Mouse (Mus musculus): ENCODE data around the gene Zfand3. TPM values are rescaled to one million over a fixed set of nuclear protein-coding genes. Genes with fewer than 3 reads are reported as not detected.

The Zfand3 gene
- total RNA-seq, 1 experiment from 2014 or later: 61.7 TPM

DNA sequence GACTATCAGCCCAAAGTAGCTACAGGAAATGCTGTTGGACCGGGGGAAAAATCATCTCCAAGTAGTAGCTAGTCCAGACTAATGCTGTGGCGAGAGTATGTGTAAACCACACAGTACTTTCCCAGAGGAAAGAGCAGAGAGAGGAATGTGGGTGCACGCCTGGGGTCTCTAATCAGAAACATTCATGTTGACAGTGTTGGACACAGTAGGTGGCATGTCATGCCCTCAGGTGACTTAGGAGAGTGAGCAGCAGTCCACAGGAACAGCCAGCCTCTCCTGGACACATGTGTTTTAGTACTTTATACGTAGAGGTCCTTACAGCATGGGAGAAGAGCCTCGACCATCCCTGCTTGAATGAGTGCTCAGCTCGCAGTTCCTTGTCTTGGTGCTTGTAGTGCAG lies 159.3 kb downstream of the Zfand3 start:
- ATAC-seq (replicated peaks; ENCODE audit: insufficient number of reproducible peaks, low FRiP score, low TSS enrichment, poor library complexity, severe bottlenecking): no peak

- ATAC-seq (replicated peaks; ENCODE audit: insufficient number of reproducible peaks, low FRiP score, low TSS enrichment, poor library complexity, severe bottlenecking): no peak
These were observed 160.3 kb downstream of the Zfand3 start for GRCm38 (mm10) chr17:30164818-30165217.

DNA sequence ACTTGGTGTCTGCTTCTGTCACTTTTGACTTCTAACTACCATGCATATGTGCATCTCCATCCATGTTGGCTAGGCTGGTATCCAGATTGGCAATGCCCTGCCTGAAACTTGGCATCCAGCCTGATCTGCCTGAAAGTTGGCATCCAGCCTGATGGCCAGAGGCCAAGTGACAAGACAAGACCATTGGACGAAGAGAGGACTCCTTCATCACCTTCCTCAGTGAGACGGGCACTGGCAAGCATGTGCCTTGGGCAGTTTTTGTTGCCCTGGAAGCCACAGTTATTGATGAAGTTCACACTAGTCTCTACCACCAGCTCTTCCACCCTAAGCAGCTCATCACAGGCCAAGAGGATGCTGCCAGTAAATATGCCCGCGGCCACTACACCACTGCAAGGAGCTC lies 172.9 kb downstream of the Zfand3 start:
- no peak for ATAC-seq (replicated peaks; ENCODE audit: insufficient number of reproducible peaks, low FRiP score, low TSS enrichment, poor library complexity, severe bottlenecking)

- no peak for ATAC-seq (replicated peaks; ENCODE audit: insufficient number of reproducible peaks, low FRiP score, low TSS enrichment, poor library complexity, severe bottlenecking)
These were observed 173.9 kb downstream of the Zfand3 start for GRCm38 (mm10) chr17:30178402-30178801.

GRCm38 (mm10) chr17:30180197-30180596 lies 175.7 kb downstream of the Zfand3 start:
- ATAC-seq (replicated peaks; ENCODE audit: insufficient number of reproducible peaks, low FRiP score, low TSS enrichment, poor library complexity, severe bottlenecking): no peak

DNA sequence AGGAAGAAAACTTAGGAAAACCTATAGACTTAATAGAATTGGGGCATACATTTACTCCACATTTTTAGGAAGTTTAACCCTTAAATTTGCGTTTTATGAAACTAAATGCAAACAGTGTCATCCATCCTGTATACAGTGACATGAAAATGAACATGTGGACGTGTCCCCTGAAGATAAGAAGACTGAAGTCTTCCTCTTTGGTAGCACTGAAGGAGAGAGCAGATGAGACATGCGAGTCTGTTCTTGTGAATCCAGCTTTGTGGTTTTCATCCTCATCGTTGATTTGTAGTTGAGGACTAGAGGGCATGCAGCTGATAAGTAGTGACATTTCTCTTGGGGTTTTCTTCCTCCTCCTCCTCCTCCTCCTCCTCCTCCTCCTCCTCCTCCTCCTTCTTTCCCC lies 177.0 kb downstream of the Zfand3 start:
- ATAC-seq (replicated peaks; ENCODE audit: insufficient number of reproducible peaks, low FRiP score, low TSS enrichment, poor library complexity, severe bottlenecking): no peak

- no peak for ATAC-seq (replicated peaks; ENCODE audit: insufficient number of reproducible peaks, low FRiP score, low TSS enrichment, poor library complexity, severe bottlenecking)
These were observed 177.5 kb downstream of the Zfand3 start for GRCm38 (mm10) chr17:30182063-30182462.

- ATAC-seq (replicated peaks; ENCODE audit: insufficient number of reproducible peaks, low FRiP score, low TSS enrichment, poor library complexity, severe bottlenecking): no peak
These were observed 179.0 kb downstream of the Zfand3 start for GRCm38 (mm10) chr17:30183561-30183960.

DNA sequence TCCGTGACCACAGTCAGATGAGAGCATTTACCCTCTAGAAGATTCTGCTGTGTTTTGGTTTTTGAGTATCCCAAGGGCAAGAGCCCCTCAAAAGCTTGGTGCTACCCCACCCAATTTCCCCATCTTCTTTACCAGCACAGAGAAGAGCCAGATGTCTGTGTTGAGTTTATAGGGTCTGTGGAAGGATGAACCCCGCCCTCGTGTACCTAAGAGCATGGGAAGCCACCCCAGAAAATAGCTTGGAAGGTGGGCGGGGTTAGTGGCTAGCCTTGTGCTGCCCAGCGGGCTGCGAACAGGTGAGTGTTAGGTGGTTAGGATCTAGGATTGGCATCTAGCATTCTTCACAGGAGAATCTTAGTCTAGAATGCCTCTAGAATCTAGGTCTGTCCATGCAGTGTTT lies 182.6 kb downstream of the Zfand3 start:
- ATAC-seq (replicated peaks; ENCODE audit: insufficient number of reproducible peaks, low FRiP score, low TSS enrichment, poor library complexity, severe bottlenecking): no peak

- ATAC-seq (replicated peaks; ENCODE audit: insufficient number of reproducible peaks, low FRiP score, low TSS enrichment, poor library complexity, severe bottlenecking): no peak
These were observed 183.0 kb downstream of the Zfand3 start for GRCm38 (mm10) chr17:30187581-30187980.

DNA sequence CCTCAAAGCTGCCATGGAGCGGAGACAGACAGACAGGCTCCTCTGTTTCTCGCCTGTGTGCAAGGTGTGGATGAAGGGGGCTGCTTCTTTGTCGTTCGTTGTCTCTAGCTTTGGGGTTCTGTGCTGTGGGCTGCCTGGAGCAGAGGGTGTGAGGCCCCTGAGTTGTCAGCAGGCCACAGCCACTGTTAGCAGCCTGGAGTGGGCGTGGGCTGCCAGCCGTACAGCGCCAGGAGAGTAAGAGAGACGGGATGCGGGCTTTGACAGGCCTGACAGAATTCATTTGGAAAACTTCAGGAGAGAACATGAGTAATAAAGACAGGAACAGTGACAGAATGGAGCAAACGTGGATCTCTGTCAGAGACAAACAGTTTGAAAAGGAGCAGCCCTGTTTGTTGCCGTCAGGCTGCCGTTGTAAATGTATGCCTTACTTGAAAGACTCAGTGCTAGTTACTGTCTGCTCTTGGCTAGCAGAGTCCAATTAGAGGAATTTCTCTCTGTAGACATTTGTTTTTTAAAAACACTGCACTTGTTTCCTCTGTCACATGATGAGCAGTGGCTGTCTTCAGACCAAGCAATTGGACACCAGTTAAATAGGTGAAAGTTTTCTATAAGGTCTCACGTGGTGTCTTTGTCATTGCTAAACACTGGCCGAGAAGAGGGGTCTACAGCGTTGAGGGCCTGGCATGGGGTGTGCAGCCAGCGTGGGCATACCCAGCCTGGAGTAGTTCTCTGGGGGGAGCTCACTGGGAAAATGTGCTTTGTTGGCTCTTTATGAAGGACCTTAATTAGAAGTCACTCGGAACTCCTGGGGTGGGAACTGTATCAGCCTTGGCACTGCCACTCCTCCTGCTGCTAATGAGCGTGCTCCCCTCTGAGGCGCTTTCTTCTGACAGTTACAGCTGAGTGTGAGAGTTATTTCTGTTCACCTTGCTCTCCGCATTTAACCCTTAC lies 183.8 kb downstream of the Zfand3 start:
- ATAC-seq (replicated peaks; ENCODE audit: insufficient number of reproducible peaks, low FRiP score, low TSS enrichment, poor library complexity, severe bottlenecking): no peak

- no peak for ATAC-seq (replicated peaks; ENCODE audit: insufficient number of reproducible peaks, low FRiP score, low TSS enrichment, poor library complexity, severe bottlenecking)
These were observed 186.6 kb downstream of the Zfand3 start for GRCm38 (mm10) chr17:30191097-30191640.

DNA sequence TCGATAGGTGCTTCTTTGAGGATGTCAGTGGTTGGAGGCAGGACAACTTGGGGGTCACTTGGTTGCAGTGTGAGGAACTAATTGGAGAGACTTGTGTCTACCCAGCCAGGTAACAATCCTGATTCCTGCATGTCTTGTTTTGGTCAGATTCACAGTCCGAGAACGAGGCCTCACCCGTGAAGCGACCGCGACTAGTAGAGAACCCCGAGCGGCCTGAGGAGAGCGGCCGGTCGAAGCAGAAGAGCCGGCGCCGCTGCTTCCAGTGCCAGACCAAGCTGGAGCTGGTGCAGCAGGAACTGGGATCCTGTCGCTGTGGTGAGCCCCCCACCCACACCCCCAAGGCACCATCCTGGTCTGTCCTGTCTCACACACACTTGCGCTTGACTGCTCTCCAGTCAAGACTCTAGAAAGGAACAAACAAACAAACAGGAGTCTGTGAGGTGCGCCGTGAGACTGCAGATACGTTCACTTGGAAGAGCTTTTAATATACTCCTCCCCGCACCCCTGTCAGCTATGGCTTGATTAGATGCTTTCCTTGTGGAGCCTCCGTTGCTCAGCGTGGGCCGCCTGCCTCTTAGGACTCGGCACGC lies 188.0 kb downstream of the Zfand3 start:
- no peak for ATAC-seq (replicated peaks; ENCODE audit: insufficient number of reproducible peaks, low FRiP score, low TSS enrichment, poor library complexity, severe bottlenecking)

DNA sequence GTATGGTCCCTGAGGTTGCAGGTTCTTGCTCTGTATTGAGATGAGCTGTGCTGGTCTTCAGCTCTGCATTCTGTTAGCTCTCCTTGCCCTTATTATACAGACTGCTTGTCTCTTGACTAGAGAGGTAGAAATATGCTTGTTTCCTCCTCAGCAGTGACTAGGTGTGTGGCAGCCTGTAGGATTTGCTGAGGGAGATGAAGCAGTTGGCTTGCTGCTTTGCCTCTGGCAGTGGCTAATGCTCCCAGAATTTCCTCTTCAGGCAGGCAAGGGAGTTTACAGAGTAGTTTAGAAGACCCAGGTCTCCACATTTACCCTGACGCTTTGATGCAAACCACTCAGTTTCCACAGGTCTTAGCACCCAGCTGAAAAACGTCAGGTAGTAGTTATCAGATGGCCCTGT lies 189.1 kb downstream of the Zfand3 start:
- no peak for ATAC-seq (replicated peaks; ENCODE audit: insufficient number of reproducible peaks, low FRiP score, low TSS enrichment, poor library complexity, severe bottlenecking)

GRCm38 (mm10) chr17:30194091-30194490 lies 189.6 kb downstream of the Zfand3 start:
- ATAC-seq (replicated peaks; ENCODE audit: insufficient number of reproducible peaks, low FRiP score, low TSS enrichment, poor library complexity, severe bottlenecking): no peak

- ATAC-seq (replicated peaks; ENCODE audit: insufficient number of reproducible peaks, low FRiP score, low TSS enrichment, poor library complexity, severe bottlenecking): no peak
These were observed 190.3 kb downstream of the Zfand3 start for GRCm38 (mm10) chr17:30194629-30195445.

- ATAC-seq (replicated peaks; ENCODE audit: insufficient number of reproducible peaks, low FRiP score, low TSS enrichment, poor library complexity, severe bottlenecking): no peak
These were observed 191.2 kb downstream of the Zfand3 start for GRCm38 (mm10) chr17:30195591-30196183.

GRCm38 (mm10) chr17:30196401-30197279 lies 192.1 kb downstream of the Zfand3 start:
- ATAC-seq (replicated peaks; ENCODE audit: insufficient number of reproducible peaks, low FRiP score, low TSS enrichment, poor library complexity, severe bottlenecking): no peak

Data from monocyte, adult 5-6 weeks (primary cell).